Mouse (Mus musculus) liver, postnatal 0 days (tissue): ENCODE measurements around the gene Golga3.

Source experiments
- CTCF ChIP-seq: sonication (generic); IDR thresholded peaks from 2 replicates; pipeline ENCODE4 v1.5.1; 2016; ENCODE audit warnings: antibody characterized with exemption, low read depth
- EP300 ChIP-seq: IDR thresholded peaks from 2 replicates; pipeline ENCODE4 v1.6.1; 2016; ENCODE audit warnings: antibody characterized with exemption, low read depth, mild to moderate bottlenecking

GRCm38 (mm10) chr5:110140424-110140823 lies 36.1 kb upstream of the Golga3 start:
- TF ChIP-seq CTCF, result no peak
- no peak for TF ChIP-seq EP300
